ENCODE assay signal across 8 mouse cellular contexts in the genomic region with DNA sequence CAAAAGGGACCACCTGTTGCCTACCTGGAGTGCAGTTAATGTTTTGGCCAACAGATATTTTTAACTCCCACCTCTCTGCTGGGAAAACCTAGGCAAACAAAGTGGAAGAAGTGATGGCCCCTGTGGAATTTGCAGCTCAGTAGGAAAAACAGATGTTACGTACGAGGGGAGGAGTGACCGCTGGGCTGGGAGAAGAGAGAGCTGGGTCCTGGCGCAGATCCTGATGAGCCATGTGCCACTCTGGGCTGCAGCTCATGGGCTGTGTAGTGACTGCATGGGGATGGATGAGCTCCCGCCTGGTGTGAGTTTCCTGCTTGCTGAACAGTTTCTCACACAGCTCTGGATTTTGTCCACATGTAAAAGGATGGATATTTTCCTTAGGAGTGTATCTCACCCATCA. TPM values are rescaled to one million over a fixed set of nuclear protein-coding genes. Genes with fewer than 3 reads are reported as not detected.
DNase-seq lines count a peak whose midpoint lies in the region; ATAC-seq and TF ChIP-seq lines count a peak whose summit lies in the region.

No protein-coding gene starts in this region.

- no peak for TF ChIP-seq POLR2A in lung, adult 2 months (IDR thresholded peaks at IDR 0.05; ENCODE audit: borderline replicate concordance, extremely low read depth, low read depth, low read length)

- no peak for TF ChIP-seq CTCF in lung, adult 2 months (IDR thresholded peaks at IDR 0.05; ENCODE audit: insufficient read depth, low read length)

- no peak for ATAC-seq in CD4-positive, CD25-positive, alpha-beta regulatory T cell, adult 4 months

- H3K4me3 ChIP-seq in lung, adult 2 months (replicated peaks; ENCODE audit: extremely low read depth, low read depth, low read length): no peak overlapping the region

- H3K4me1 ChIP-seq in lung, adult 2 months (ENCODE audit: control insufficient read depth, insufficient read depth, low read length): no peaks in the 10 kb centered on the region

- peak; percentile 46 to 73 for DNase-seq in cerebellum, postnatal 10 days
- no peak for DNase-seq in cerebellum, adult 18-20 months
- peak; percentile 6 to 14 for DNase-seq in lung, adult 18-20 months
- no peak for DNase-seq in lung, adult 2 months
- DNase-seq in gastrocnemius, adult 8-10 months (ENCODE audit: low spot score in 2 of 2): peak; percentile 11 to 46
- peak; percentile 65 for DNase-seq in lung, postnatal 10 days
- no peak for DNase-seq in yolk sac, embryonic 10.5 days (ENCODE audit: low spot score)

- 53% methylated on average over 5 of the region's 5 CpGs for WGBS in lung, adult 2 months

RNA-seq across cellular contexts. Expression of gene Sec16b, which starts 1.3 kb away (rescaled TPM):
- 5.8 and 8.0 TPM in 2 replicates for polyA plus RNA-seq in lung, adult 2 months (2012; rRNA removed)
- under 1 TPM; 0.29 to 0.79 (median 0.44) TPM for total RNA-seq in gastrocnemius, adult 8-10 months (2022)
- polyA plus RNA-seq in CD4-positive, CD25-positive, alpha-beta regulatory T cell, adult 4 months (2017; shearing (Covaris generic)): 1 to 10 TPM; 1.2 to 1.6 TPM

RNA-seq across cellular contexts. Expression of gene Cryzl2, which starts 49.4 kb away (rescaled TPM):
- 13.3 and 15.0 TPM in 2 replicates for polyA plus RNA-seq in lung, adult 2 months (2012; rRNA removed)
- total RNA-seq in gastrocnemius, adult 8-10 months (2022): under 1 TPM; 0.36 to 0.88 (median 0.70) TPM
- 10 to 100 TPM in 1 of 2 experiments, 1 to 10 TPM in 1; 6.9 to 10.1 TPM for polyA plus RNA-seq in CD4-positive, CD25-positive, alpha-beta regulatory T cell, adult 4 months (2017; shearing (Covaris generic))

Comparison
In these comparisons a context has a peak if more than half of its experiments do, and no peak if none do; other contexts are left out.
1. DNase-seq: peak in cerebellum, postnatal 10 days (2 of 2), lung, adult 18-20 months (2 of 2), gastrocnemius, adult 8-10 months (2 of 2) and lung, postnatal 10 days (single experiment); none in cerebellum, adult 18-20 months (0 of 2), lung, adult 2 months (single experiment) and yolk sac, embryonic 10.5 days (single experiment).